Mouse (Mus musculus) testis, postnatal 14 days (tissue): Measurements from ENCODE around the gene Nhlrc4.

Experiments
- DNase-seq: peaks from one replicate; pipeline ENCODE4 v3.0.0; 2021; ENCODE audit warnings: low spot score

Gene Nhlrc4

DNA sequence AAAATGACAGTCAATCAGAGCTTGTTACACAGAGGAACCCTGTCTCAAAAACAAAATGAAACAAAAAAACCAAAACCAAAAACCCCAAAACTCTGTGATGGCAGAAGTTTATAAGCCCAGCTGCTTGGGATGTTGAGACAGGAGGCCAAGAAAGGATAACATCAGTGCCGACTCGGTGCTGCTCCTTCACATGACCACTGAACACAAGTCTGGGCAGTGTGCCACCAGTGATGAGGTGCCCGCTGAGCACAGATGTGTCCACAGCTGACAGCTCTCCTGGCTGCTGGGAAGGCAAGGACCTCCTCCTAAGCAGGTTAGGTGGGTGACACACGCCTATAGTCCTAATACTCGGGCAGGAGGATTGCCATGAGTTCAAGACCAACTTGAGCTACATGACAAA lies 22.6 kb downstream of the Nhlrc4 start:
- DNase-seq, result no peak

DNA sequence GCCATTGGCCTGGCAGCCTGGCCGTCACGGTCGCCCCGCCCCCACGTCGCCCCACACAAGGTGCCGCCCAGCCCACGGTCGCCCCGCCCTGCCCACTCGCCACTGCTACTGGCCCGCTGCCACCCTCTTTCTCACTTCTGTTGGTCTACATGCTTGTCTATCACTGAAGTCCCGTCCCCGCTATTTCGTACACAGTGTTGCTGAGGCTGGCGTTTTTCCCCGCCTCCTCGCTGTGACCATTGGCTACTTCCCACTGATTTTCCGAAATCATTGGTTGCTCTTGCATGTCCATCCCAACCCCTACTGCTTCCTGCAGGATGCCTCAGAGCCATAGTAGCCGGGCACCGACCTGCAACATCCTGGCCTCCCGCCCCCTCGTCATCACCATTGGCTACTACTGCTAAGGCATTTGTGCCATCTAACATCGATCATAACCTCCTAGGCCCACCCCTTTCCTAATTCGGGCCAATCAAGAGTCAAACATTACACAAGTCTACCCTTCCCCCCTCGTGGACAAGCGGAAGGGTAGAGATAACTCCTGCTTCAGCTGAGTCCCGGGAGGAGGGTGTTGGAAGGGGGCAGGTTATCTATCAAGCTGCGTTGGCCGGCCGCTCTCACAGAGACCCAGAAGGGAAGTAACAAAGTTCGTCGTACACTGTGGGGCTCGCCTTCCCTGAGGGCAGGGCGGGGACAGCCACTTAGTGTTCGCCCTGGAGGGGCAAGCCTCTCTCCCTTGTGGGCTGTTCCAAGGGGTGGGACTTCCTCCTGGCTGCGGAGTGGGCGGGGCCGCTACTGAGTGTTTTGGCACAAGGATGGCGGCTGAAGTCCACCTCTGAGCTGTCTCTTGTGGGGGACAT lies 24.7 kb downstream of the Nhlrc4 start:
- peak; percentile 100 for DNase-seq

DNA sequence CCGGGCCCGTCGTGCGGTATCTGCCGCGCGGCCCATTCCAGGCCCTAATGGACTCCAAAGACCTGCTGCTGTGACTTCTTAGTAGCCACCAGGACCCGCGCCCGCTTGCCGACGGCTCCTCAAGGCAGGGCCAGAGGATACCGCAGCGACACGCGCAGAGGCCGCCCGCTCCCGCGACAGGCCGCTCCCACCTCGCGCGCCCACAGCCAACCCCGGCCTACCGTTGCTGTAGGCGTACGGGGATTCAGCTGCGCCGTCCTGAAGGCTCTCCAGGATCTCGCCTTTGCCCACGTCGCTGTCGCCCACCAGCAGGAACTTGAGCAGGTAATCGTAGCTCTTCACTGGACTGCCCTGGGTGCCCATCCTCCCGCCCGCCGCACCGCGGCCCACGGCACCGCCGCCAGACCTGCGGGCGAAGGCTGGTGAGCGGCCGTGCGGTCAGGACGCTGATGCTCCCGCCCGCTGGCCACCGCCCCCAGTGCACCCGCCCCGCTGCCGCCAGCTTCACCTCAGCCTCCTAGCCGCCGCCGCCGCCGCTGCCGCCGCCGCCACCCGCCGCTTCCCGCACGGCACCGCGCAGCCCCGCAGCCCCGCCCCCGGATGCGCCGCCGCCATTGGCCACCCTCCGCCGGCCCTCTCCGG lies 25.5 kb downstream of the Nhlrc4 start, which contains the start of gene Rab40c:
TSS of gene Rab40c (minus strand) at position 584 of the 642 bp plus-strand sequence.
- DNase-seq, result peak; percentile 77

DNA sequence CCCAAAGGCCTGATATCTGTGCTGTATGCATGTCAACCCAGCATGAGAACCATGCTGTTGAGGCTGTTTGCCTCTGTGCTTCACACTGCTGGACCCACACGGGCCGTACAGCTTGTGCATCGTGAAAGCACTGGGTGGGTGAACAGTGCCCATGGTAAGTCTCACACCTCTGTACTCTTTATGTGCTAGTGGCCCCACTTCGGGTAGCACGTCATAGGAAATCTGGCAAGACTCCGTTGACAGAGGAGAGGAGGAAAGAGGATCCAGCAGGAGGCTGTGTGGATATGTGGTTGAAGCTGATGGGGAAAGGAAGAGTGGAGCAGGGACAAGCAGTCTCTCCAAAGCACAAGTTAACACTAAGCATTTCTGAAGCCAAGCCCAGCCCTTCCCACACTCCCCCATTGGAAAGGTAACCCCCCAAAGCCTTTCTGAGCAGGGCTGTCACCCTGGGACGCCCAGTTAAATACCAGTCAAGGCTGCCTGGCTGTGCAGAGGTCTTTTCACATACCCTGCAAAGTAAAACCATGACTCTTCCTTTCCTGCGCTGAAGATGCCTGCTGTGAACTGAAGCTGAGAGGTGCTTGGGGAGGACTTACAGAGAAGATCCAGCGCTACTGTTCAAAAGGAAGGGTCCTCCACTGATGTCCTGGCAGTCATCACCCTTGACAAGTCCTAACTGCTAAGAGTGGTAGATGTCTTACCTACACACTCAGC lies 26.6 kb downstream of the Nhlrc4 start:
- no peak for DNase-seq

DNA sequence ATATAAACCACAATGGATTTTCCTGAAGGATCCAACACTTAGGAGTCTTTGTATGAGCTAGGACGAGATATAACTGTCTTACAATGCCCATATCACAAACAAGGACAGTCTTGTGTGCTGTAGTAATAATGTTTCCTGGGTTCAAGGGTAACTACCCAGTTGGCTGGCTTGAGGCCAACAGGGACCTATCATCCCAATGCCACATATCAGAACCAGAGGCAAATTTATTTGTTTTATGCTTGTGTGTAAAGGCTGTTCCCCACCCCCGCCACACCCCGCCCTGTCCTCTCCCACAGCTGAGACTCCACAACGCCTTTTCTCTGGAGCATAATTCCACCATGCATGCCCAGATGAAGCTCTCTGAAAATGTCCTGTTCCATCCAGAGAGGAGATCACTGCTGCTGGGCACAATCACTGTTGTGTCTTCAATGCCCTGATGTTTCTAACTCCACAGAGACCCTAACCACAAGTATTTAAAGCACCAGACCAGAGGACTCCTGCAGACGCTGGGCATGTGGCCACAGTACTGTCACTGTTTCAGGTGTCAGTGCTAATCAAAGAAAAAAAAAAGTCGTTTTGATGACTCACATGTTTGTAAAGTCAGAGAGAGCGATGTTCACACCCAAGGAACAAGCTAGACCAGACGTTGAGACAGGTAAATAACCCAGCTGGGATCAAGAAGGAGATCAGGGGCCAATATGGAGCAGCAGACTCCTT lies 27.7 kb downstream of the Nhlrc4 start:
- DNase-seq, result peak; percentile 50

DNA sequence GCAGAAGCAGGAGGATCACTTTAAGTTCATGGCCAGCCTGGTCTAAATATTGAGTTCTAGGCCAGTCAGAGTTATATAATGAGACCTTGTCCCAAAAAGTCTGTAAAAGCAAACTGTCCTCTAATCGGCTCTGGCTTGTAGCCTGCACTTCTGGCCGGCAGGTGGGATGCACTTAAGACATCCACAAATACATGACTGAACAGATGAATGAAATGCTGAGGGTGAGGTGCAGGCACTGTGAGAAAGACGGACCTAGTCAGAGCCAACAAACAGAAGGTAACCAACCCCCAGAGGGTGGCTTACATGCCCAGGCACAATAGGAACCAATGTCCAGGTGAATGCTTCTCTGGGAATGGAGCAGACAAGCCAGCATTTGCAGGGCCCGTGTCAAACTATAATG lies 30.5 kb downstream of the Nhlrc4 start:
- DNase-seq, result no peak

DNA sequence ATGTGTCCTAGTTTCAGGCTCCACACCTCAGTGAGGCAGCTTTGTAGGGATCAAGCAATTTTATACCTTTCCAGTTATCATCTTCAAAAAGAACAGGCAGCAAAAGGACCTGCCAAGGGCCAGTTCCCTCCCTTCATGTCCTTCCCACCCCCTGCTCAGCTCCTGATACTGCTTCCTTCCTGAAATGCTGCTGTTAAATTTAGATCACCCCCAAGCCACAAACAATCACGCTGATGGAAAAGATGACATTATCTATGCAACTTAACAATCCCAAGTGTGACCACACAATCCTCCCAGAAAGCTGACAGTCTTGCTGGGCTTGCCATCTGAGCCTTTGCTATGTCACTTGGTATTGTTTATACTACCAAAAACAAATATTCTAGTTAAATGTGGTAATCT lies 30.9 kb downstream of the Nhlrc4 start:
- no peak for DNase-seq

DNA sequence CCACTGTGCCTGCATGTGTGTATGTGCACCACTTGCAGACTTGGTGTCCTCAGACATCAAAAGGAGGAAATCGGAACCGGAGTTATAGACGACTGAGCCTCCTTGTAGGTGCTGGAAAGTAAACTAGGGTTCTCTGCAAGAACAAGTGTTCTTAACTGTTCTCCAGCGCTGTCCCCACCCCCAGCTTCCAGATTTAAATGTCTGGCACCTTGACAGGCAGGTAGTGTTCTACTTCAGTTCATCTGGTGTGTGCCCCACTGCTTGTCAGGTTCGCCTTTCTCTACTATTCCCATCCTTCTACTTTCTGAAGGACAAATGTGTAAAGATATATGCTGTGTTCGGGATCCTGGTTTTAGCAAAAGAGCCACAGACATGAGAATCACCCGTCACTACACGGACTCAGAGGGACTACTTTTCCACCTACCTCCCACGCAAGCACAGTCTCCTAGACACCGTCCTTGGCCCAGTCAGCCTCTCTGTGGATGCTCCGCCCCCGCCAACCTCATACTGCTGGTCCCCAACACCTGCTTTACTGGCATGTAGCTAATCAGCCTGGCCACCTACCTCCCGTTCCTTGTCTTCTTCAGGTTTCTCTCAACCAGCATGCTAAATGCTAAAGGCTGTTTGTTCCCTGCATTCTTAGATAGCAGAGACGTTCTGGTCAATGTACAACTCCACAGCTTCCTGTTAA lies 31.4 kb downstream of the Nhlrc4 start:
- DNase-seq, result no peak

DNA sequence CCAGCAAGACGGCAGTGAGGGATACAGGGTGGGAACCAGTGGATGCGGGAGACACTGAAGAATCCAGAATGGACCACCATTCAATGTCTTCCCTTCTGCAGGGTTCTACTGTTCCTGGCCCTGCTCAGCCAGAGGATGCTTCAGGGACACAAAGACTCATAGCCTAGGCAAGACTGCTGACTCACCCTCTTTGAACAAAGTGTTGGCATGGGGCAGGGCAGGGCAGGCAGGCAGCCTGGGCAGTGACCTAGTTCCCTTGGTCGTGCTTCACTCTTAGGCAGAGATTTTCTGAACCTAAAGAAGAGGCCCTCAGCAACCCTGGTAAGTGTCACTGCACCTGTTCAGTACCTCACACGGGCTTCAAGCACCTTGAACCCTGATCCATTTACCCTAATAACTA lies 32.9 kb downstream of the Nhlrc4 start:
- DNase-seq, result no peak

DNA sequence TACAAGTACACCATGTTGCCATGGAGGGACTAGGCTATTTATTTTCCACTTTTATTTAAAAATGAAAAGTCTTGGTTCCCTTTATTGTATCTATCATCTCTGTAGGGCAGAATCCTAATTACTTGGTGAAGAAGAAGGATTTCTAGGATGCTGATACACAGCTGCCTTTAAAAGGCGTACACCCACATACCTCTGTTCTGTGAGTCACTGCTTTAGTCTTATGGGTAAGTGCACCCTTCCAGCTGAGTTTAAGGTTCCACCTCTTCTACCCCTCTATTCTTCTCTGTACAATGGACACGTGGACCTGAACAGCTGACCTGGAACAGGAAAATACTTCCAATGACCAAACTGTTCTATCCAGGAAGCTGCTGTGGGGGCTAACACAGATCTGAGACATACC lies 37.1 kb downstream of the Nhlrc4 start:
- no peak for DNase-seq

DNA sequence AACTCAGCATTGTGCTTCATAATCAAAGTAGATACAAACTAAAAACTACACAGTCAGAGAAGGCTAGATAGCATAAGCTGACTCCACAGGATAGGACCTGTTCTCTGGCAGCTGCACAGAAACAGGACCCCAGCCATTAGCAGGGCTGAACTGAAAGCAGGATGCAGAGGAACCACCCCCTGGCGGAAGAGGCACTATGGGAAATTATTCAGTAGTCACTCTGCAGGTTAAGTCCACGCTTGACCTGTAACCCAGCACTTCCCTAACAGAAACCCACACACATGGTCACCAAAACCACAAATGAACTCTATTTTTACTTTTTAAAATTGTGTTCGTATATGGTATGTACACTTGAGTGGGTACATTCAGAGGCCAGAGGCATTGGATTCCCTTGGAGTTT lies 41.7 kb downstream of the Nhlrc4 start:
- no peak for DNase-seq

DNA sequence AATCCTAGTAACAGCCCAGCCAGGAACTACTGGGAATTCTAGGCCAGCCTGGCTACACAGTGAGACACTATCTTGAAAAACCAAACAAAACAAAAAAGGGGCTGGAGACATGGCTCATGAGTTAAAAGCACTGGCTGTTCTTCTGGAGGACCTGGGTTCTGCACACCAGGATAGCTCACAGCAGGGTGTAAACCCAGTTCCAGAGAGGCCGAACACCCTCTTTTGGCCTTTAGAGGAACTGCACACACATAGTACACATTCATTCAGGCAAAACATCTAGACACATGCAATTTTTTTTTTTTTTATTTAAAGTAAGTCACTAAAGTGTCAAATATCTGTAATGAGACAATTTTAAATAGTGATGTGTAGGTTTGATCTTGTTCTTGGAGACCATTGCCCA lies 44.6 kb downstream of the Nhlrc4 start:
- no peak for DNase-seq

DNA sequence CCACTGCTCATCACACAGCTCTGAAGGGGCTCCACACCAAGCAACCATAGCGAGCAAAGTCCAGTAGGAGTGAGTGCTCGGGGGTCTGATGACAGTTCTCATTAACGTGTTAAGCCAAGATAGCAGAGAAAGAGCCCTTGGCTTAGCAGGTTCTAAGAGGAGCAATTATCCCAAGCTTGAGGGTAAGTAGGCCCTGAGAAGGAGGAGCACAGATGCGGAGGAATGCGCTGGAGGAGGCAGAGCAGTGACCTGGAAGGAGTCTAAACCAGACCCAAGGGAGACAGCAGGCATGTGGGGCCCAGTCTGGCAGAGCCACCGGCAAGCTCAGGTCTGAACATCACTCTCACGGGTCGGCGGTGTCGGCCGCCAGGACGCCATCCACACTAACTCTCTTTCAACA lies 48.9 kb downstream of the Nhlrc4 start:
- no peak for DNase-seq

DNA sequence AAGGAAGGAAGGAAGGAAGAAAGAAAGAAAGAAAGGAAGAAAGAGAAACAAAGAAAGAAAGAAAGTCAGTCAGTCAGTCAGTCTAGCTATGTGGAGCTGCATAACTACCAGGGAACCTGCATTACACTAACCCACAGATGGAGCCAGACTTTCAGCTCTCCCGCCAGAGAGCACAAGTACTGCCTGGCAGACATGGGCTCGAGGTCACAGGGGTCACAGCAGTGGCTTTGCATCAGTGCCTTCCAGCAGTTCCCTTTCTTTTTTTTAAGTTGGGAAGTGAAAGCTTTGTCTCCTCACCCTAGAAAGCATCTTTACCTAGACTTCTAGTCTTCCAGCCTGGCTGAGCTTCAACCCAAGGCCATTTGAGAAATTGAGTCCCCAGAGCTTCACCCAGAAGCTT lies 49.3 kb downstream of the Nhlrc4 start:
- DNase-seq, result no peak

DNA sequence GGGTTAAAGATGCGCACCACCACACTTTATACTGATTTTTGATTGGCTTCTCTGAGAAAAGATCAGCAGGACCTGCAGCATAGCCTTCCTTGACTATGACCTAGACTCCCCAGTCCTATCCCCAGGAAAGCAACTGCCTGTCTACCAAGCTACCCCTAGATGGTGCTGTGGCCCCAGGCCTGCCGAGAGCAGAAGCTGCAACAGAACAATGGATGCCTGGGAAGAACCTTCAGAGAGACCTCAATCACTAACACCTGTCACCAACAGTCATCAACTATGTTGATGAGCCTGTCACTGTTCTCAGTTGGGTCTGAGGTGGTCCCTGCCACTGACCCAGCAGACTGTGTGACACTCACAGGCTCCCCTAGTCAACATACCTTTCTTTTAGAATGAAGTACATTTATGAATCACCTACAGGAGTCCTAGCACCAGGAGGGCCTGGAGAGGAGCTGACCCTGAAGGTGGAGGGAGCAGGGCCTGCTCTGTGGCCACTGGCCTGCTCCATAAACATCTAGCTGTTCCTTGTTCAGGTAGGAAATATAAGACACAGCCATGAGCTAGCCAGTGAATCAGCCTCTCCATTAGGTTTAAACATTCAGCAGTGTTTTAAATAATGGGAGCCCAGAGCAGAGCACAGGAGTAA lies 50.7 kb downstream of the Nhlrc4 start:
- DNase-seq, result no peak
